Mouse (Mus musculus): ENCODE data around the gene Btc. TPM values are rescaled to one million over a fixed set of nuclear protein-coding genes. Genes with fewer than 3 reads are reported as not detected.
A peak's percentile ranks its signal among the peaks of the same experiment; 100 is the strongest.

The Btc gene
- total RNA-seq (2021): 1 to 10 TPM in 1 of 2 experiments, under 1 TPM in 1; 0.43 to 1.6 TPM

GRCm38 (mm10) chr5:91402339-91403211 lies at the start of gene Btc:
TSS of gene Btc (minus strand) at chr5:91402994.
- DNase-seq: peak; percentile 34 to 61

GRCm38 (mm10) chr5:91444981-91445517 lies 42.3 kb upstream of the Btc start:
- no peak for DNase-seq

- no peak for DNase-seq
Observed at GRCm38 (mm10) chr5:91436563-91436962, 33.8 kb upstream of the Btc start.

- DNase-seq: no peak
Observed at GRCm38 (mm10) chr5:91434723-91435658, 32.2 kb upstream of the Btc start.

- no peak for DNase-seq
Observed at GRCm38 (mm10) chr5:91428547-91428946, 25.8 kb upstream of the Btc start.

- no peak for DNase-seq
Observed at GRCm38 (mm10) chr5:91413814-91414213, 11.0 kb upstream of the Btc start.

- no peak for DNase-seq
Observed at GRCm38 (mm10) chr5:91404263-91404662, 1.5 kb upstream of the Btc start.

GRCm38 (mm10) chr5:91403281-91403680 lies 487 bp upstream of the Btc start:
- DNase-seq: no peak

- no peak for DNase-seq
Observed at GRCm38 (mm10) chr5:91400493-91401096, 2.2 kb downstream of the Btc start.

GRCm38 (mm10) chr5:91375467-91375866 lies 27.3 kb downstream of the Btc start:
- DNase-seq: no peak

- DNase-seq: peak; percentile 35 to 48
Observed at GRCm38 (mm10) chr5:91368061-91368565, 34.7 kb downstream of the Btc start.

GRCm38 (mm10) chr5:91366925-91367324 lies 35.9 kb downstream of the Btc start:
- no peak for DNase-seq

GRCm38 (mm10) chr5:91363274-91363991 lies 39.4 kb downstream of the Btc start:
- no peak for DNase-seq

GRCm38 (mm10) chr5:91352645-91353044 lies 50.1 kb downstream of the Btc start:
- no peak for DNase-seq

- no peak for DNase-seq
Observed at GRCm38 (mm10) chr5:91345681-91346080, 57.1 kb downstream of the Btc start.

GRCm38 (mm10) chr5:91345064-91345463 lies 57.7 kb downstream of the Btc start:
- DNase-seq: no peak

- DNase-seq: no peak
Observed at GRCm38 (mm10) chr5:91341981-91342760, 60.6 kb downstream of the Btc start.

GRCm38 (mm10) chr5:91334227-91334626 lies 68.6 kb downstream of the Btc start:
- DNase-seq: no peak

GRCm38 (mm10) chr5:91332079-91332865 lies 70.5 kb downstream of the Btc start:
- no peak for DNase-seq

- no peak for DNase-seq
Observed at GRCm38 (mm10) chr5:91321840-91322239, 81.0 kb downstream of the Btc start.
